Mouse (Mus musculus): ENCODE measurements around the gene Trmt10c.

Gene Trmt10c

GRCm38 (mm10) chr16:56038090-56038489, 471 bp upstream of the Trmt10c start:
- DNase-seq = no peak

- no peak for DNase-seq
These were observed 1.1 kb downstream of the Trmt10c start for GRCm38 (mm10) chr16:56036501-56036900.

DNA sequence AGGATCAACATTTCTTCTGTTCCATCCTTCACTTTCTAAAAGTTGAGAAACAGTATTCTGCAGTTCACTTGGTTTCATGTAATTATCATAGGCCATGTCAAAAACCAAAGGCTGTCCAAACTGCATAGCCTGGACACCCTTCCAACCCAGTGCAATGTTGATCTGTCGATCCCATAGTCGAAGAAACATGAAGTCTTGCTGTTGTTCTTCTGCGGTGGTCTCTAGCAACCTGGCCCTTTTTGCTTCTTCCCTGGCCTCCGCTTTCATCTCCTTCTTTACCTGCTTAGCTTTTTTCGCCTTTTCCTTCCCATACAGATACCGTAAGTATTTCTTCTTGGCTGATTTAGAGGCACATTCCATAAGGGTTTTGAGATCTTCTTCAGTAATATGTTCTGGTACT, 3.1 kb downstream of the Trmt10c start:
- no peak for DNase-seq

DNA sequence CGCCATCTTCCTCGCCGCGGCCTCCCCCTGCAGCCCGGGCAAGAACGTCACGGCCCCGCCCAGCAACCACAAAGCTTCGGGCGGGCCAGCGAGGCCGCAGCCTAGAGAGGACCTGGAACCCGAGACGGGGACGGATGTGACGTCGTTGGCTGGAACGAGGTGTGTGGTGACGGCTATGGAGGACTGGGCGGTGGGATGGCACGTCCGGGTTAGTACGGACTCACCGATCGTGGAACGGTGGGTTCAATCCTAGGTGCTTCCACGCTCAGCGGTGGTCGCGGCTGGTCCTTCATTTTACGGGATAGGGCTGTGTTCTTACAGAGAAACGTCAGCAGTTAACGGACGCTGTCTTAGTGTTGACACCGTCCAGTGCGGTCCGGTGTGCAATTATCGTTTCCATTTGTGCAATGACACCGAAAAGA, 7.9 kb downstream of the Trmt10c start, which contains the start of gene Pcnp:
Pcnp (minus strand) TSS at position 79 of the 422 bp plus-strand sequence.
- DNase-seq = peak; percentile 99

DNA sequence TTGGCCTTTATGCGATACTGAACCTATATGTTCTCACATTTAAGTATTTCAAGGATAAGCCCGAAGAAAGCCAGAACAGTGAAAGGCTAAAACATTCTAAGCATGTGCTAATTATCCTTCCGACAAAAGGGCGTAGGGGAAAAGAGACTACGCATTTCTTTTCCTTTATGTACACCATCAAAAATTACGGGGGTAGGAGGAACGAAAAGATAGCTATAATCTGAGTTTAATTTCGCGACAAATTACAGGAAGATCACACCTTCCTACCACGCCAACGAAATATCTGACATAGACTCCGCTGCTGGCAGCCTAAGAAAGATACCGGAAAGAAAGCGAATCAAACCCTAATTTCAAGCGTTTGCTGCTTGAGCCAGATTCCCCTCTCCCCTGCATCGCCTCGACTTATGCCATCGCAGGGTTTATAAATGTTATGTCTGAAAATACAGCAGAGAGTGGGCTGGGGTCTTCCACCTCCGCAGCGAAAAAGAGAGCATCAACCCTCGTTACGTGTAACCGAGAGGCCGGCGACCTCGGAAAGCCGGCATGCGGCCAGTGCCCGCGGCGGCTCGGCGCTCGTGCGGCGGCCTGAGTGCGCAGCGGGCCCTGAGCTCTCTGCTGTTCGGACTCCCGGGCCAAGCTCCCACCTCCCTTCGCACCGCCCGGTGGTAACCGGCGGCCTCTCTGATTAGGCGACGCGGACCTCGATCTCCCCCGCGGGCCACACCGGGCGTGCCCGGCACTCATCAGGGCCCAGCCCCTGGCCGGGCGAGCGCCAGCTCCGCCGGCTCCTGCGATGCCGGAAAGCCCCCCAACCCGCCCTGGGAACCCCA, 8.7 kb downstream of the Trmt10c start:
- DNase-seq = no peak

- DNase-seq = no peak
These were observed 9.6 kb downstream of the Trmt10c start for GRCm38 (mm10) chr16:56027854-56028629.

GRCm38 (mm10) chr16:56019660-56020059, 18.0 kb downstream of the Trmt10c start:
- DNase-seq = no peak

DNA sequence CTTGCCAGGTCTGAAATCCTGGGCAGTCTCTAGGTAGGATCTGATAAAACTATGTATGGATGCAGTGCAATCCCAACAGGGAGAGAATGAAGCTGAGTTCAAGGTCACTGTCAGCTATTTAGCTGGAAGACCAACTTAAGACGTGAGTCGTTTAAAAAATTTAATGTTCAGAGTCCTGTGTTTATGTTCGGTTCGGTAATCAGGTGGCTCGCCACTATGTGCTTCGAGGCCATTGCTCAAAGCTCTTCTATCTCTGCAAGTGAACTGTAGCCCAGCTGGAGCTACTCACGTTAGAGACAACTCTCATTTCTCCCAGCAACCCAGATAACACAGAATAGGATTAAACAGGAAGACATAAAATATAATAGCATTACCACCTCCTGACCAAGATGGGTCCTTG, 23.5 kb downstream of the Trmt10c start:
- DNase-seq = no peak

DNA sequence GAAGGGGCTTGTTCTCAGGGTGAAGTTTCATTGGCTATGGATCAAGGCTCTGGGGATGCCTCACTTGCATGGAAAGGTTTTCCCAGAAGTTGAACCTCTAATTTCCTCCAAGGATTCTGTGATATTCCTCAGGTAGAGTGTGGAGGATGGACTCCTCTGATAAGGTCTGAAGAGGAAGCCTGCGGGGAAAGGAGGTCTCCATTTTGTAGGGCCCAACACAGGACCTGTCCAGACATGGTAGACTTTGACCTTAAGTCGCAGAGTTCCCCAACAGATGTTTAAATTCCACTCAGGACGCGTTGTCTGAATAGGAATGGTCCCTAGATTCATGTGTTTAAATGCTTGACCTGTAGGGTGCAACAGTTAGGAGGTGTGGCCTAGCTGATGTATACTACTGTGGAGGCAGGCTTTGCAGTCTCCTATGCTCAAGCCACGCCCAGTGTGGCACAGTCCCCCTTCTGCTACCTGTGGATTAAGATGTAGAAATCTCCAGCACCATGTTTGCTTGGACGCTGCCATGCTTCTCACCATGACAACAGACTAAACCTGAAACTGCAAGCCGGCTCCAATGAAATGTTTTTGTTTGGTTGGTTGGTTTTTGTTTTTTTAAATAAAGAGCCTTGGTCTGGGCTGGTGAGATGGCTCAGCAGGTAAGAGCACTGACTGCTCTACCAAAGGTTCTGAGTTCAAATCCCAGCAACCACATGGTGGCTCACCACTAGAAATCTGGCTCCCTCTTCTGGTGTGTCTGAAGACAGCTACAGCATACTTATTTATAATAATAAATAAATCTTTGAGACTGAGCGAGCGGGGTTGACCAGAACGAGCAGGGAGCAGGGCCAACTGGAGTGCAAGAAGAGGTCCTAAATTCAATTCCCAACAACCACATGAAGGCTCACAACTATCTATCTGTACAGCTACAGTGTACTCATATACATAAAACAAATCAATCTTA, 24.6 kb downstream of the Trmt10c start:
- no peak for DNase-seq

- DNase-seq = no peak
These were observed 28.8 kb downstream of the Trmt10c start for GRCm38 (mm10) chr16:56008862-56009261.

DNA sequence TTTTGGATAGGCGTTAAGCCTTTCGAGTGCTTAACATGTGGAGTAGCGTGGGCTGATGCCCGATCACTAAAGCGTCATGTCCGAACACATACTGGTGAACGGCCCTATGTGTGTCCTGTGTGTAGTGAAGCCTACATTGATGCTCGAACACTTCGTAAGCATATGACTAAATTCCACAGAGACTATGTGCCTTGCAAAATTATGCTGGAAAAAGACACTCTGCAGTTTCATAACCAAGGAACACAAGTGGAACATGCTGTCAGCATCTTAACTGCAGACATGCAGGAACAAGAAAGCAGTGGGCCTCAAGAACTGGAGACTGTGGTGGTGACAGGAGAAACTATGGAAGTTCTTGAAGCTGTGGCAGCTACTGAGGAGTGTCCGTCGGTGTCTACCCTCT, 30.8 kb downstream of the Trmt10c start:
- DNase-seq = no peak

- DNase-seq = no peak
These were observed 43.4 kb downstream of the Trmt10c start for GRCm38 (mm10) chr16:55994235-55994634.

DNA sequence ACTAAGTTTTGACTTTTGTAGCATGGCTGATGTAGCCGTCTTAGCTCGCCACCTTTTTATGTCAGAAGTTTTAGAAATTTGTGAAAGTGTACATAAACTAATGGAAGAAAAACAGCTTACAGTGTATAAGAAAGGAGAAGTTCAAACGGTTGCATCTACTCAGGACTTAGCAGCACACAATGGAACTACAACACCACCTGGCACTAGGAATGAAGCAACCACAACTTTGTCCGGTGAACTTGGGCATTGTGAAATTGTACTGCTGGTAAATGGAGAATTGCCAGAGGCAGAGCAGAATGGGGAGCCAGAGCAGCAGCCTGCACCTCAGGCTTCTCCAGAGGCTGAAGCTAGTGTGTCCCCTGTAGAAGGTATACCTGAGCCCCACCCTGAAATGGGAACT, 47.3 kb downstream of the Trmt10c start:
- DNase-seq = no peak

GRCm38 (mm10) chr16:55986001-55986400, 51.6 kb downstream of the Trmt10c start:
- DNase-seq = no peak

Data from lung, postnatal 10 days (tissue).